Mouse (Mus musculus) G1E (cell line): ENCODE measurements around the gene Trabd.

Experiments used
- CTCF ChIP-seq: IDR thresholded peaks from 2 replicates; pipeline ENCODE4 v1.5.1; 2012; ENCODE audit warnings: low read depth, low read length, inconsistent platforms, mixed read lengths
- GATA1 ChIP-seq: IDR thresholded peaks from 2 replicates; pipeline ENCODE4 v1.6.1; 2012; ENCODE audit warnings: borderline replicate concordance, low read length, inconsistent platforms, mixed read lengths

GRCm38 (mm10) chr15:89098616-89099015 is 23.7 kb downstream of the Trabd start:
- TF ChIP-seq CTCF (no peak), GATA1 (no peak)
